ENCODE assay signal across 12 mouse cellular contexts in genomic region chr17:36001966-36002365, GRCm38 (mm10). TPM values are rescaled to one million over a fixed set of nuclear protein-coding genes. Genes with fewer than 3 reads are reported as not detected.
DNase-seq lines count a peak whose midpoint lies in the region; ATAC-seq and TF ChIP-seq lines count a peak whose summit lies in the region.
"Had no signal": no experiment of that assay in that cellular context is flagged by ENCODE, and none has a peak within 500 bp of the region (broad histone marks: within the 10 kb centered on the region; RNA-seq: fewer than 3 reads in every experiment).

No protein-coding gene starts in this region.

- no peak overlapping the region for H3K9ac ChIP-seq in CH12.LX (ENCODE audit: insufficient read depth, low read depth)

- ATAC-seq in megakaryocyte-erythroid progenitor cell, adult 5-6 weeks (replicated peaks; ENCODE audit: low FRiP score, low TSS enrichment, poor library complexity, severe bottlenecking) = peak; percentile 77
- ATAC-seq: forebrain, embryonic 16.5 days had no signal

- dilution Hi-C loops in CH12.LX (cut with MboI; ENCODE audit: extremely low pct_ligation_motif_present, extremely low pct_unique_long_range_greater_than_20kb, low sequenced_read_pairs) = no loop called here

- in situ Hi-C loops in CH12.LX (cut with MboI; ENCODE audit: low pct_ligation_motif_present, low pct_unique_long_range_greater_than_20kb, low sequenced_read_pairs) = no loop called here

- no peak overlapping the region for H3K4me3 ChIP-seq in CH12.LX (replicated peaks in 1 of 3; ENCODE audit: low read depth in 2 of 3, low read length in 2 of 3, poor library complexity in 1 of 3)
- no peak overlapping the region for H3K4me3 ChIP-seq in embryonic fibroblast, embryonic 13.5 days (ENCODE audit: insufficient read depth, low read length)

- DNase-seq in left cerebral cortex, adult 18-20 months (ENCODE audit: low spot score in 2 of 2) = peak; percentile 58 to 61
- no peak for DNase-seq in left cerebral cortex, postnatal 14 days (ENCODE audit: low spot score in 2 of 2)
- DNase-seq in CH12.LX (ENCODE audit: extremely low read depth) = peak; percentile 74
- DNase-seq in cerebellum, adult 18-20 months = no peak
- no peak for DNase-seq in adrenal gland, postnatal 4 days (ENCODE audit: low spot score in 2 of 2)
- DNase-seq in lung, postnatal 10 days = no peak
- DNase-seq: cerebellum, adult 8-10 months; heart, postnatal 10 days; lung, adult 18-20 months had no signal

- no peak overlapping the region for H3K4me2 ChIP-seq in CH12.LX (ENCODE audit: insufficient read depth, low read depth, poor library complexity, severe bottlenecking)

- no peak for TF ChIP-seq POLR2A in CH12.LX (IDR thresholded peaks at IDR 0.05; ENCODE audit: low read depth, low read length)
- no peak for TF ChIP-seq POLR2A in embryonic fibroblast, embryonic 13.5 days (IDR thresholded peaks at IDR 0.05; ENCODE audit: low read depth, low read length)

- TF ChIP-seq RAD21 in CH12.LX (IDR thresholded peaks at IDR 0.05; ENCODE audit: low read depth, low read length) = no peak

- no peaks in the 10 kb centered on the region for H3K27me3 ChIP-seq in CH12.LX (replicated peaks)

- peak overlapping the region; percentile 61 for H3K27ac ChIP-seq in CH12.LX (ENCODE audit: insufficient read depth, low read depth)
- H3K27ac ChIP-seq in embryonic fibroblast, embryonic 13.5 days (ENCODE audit: insufficient read depth, low read length) = peak overlapping the region; percentile 83

- no peak for TF ChIP-seq CTCF in CH12.LX (conservative IDR thresholded peaks at IDR 0.05 in 1 of 2, IDR thresholded peaks at IDR 0.05 in 1 of 2; ENCODE audit: low read depth in 2 of 2, low read length in 2 of 2)
- TF ChIP-seq CTCF in embryonic fibroblast, embryonic 13.5 days (IDR thresholded peaks at IDR 0.05; ENCODE audit: borderline replicate concordance, insufficient read depth, low read length) = no peak

- H3K79me2 ChIP-seq in CH12.LX (replicated peaks; ENCODE audit: control insufficient read depth, extremely low read depth, insufficient read depth, poor library complexity, severe bottlenecking) = peaks cover 49% of the 10 kb centered on the region

- peaks cover 3 to 33% of the 10 kb centered on the region in 2 experiments; a peak in 2 of 4 replicates for H3K4me1 ChIP-seq in CH12.LX (ENCODE audit: control insufficient read depth in 1 of 2, insufficient read depth in 2 of 2)
- H3K4me1 ChIP-seq in embryonic fibroblast, embryonic 13.5 days (ENCODE audit: control insufficient read depth, insufficient read depth, low read length) = peaks cover 2% of the 10 kb centered on the region

- TF ChIP-seq EP300 in CH12.LX (IDR thresholded peaks at IDR 0.05; ENCODE audit: low read length) = no peak

- intact Hi-C loops in left cerebral cortex, postnatal 14 days (cut with DNase I) = no loop called here

- peaks cover 31% of the 10 kb centered on the region for H3K9me3 ChIP-seq in CH12.LX (replicated peaks; ENCODE audit: low read length)

- H3K36me3 ChIP-seq in CH12.LX (replicated peaks in 1 of 2; ENCODE audit: control insufficient read depth in 1 of 2, insufficient read depth in 1 of 2, low read length in 1 of 2) = peaks cover 18 to 40% of the 10 kb centered on the region in 2 experiments

TF ChIP-seq in CH12.LX, 34 proteins besides CTCF, POLR2A, EP300 and RAD21:
- peak; percentile 37; the same call in 1 of the 2 replicates for TF ChIP-seq ETS1 (conservative IDR thresholded peaks at IDR 0.05; ENCODE audit: low read depth, low read length)
- no peak for TF ChIP-seq IRF4 (IDR thresholded peaks at IDR 0.05; ENCODE audit: low read depth, low read length)
- TF ChIP-seq CHD1 (IDR thresholded peaks at IDR 0.05; ENCODE audit: low read depth, low read length) = no peak

RNA-seq across cellular contexts. Expression of gene H2-T24, which starts 18.4 kb away (rescaled TPM):
- 1 to 10 TPM; 1.5 to 2.2 TPM for total RNA-seq in left cerebral cortex, adult 18-20 months (2021)
- 1 to 10 TPM; 1.0 to 1.1 TPM for total RNA-seq in left cerebral cortex, postnatal 14 days (2021)
- 9.8 and 16.1 TPM in 2 replicates for total RNA-seq in CH12.LX (2012; rRNA removed)
- 6.6 and 7.6 TPM in 2 replicates for total RNA-seq in CH12.LX (2014; rRNA removed)
- polyA plus RNA-seq in CH12.LX (2012; ENCODE audit: insufficient read length, low read depth) = 8.9 and 9.3 TPM in 2 replicates
- polyA plus RNA-seq in embryonic fibroblast, embryonic 13.5 days (2011; ENCODE audit: insufficient read length, low read depth, missing spikeins) = not detected in 2 replicates
- total RNA-seq in megakaryocyte-erythroid progenitor cell, adult 5-6 weeks (2014; fragmentation: Nextera tagmentation) = 6.8 and 10.1 TPM in 2 replicates
- 25.5 and 35.1 TPM in 2 replicates for total RNA-seq in megakaryocyte-erythroid progenitor cell, adult 5-6 weeks (2017)
- total RNA-seq in adrenal gland, postnatal 4 days (2021) = 1 to 10 TPM; 2.5 to 3.3 TPM

RNA-seq across cellular contexts. Expression of gene Prr3, which starts 21.9 kb away (rescaled TPM):
- total RNA-seq in left cerebral cortex, adult 18-20 months (2021) = 10 to 100 TPM; 36.6 to 37.5 TPM
- 10 to 100 TPM; 57.4 to 57.6 TPM for total RNA-seq in left cerebral cortex, postnatal 14 days (2021)
- total RNA-seq in CH12.LX (2012; rRNA removed) (5.5 and 8.3 TPM in 2 replicates), CH12.LX (2014; rRNA removed) (2.3 and 4.0 TPM in 2 replicates)
- 30.6 and 32.0 TPM in 2 replicates for polyA plus RNA-seq in CH12.LX (2012; ENCODE audit: insufficient read length, low read depth)
- polyA plus RNA-seq in embryonic fibroblast, embryonic 13.5 days (2011; ENCODE audit: insufficient read length, low read depth, missing spikeins) = 30.8 and 31.4 TPM in 2 replicates
- total RNA-seq in megakaryocyte-erythroid progenitor cell, adult 5-6 weeks (2014; fragmentation: Nextera tagmentation) = 41.0 and 48.3 TPM in 2 replicates
- 20.5 and 31.3 TPM in 2 replicates for total RNA-seq in megakaryocyte-erythroid progenitor cell, adult 5-6 weeks (2017)
- total RNA-seq in adrenal gland, postnatal 4 days (2021) = 10 to 100 TPM; 40.9 to 44.2 TPM

RNA-seq across cellular contexts. Expression of gene Gnl1, which starts 22.3 kb away (rescaled TPM):
- total RNA-seq in left cerebral cortex, adult 18-20 months (2021) = 100 to 1,000 TPM; 195 to 197 TPM
- 100 to 1,000 TPM; 146 to 148 TPM for total RNA-seq in left cerebral cortex, postnatal 14 days (2021)
- total RNA-seq in CH12.LX (2012; rRNA removed) (24.3 and 29.0 TPM in 2 replicates), CH12.LX (2014; rRNA removed) (15.9 and 18.7 TPM in 2 replicates)
- 33.4 and 41.1 TPM in 2 replicates for polyA plus RNA-seq in CH12.LX (2012; ENCODE audit: insufficient read length, low read depth)
- polyA plus RNA-seq in embryonic fibroblast, embryonic 13.5 days (2011; ENCODE audit: insufficient read length, low read depth, missing spikeins) = 40.0 and 40.9 TPM in 2 replicates
- total RNA-seq in megakaryocyte-erythroid progenitor cell, adult 5-6 weeks (2014; fragmentation: Nextera tagmentation) = 27.1 and 28.2 TPM in 2 replicates
- total RNA-seq in megakaryocyte-erythroid progenitor cell, adult 5-6 weeks (2017) = 13.8 and 16.3 TPM in 2 replicates
- 10 to 100 TPM; 61.1 to 64.2 TPM for total RNA-seq in adrenal gland, postnatal 4 days (2021)

RNA-seq across cellular contexts. Expression of gene H2-T23, which starts 30.7 kb away (rescaled TPM):
- 10 to 100 TPM; 15.6 to 19.9 TPM for total RNA-seq in left cerebral cortex, adult 18-20 months (2021)
- 1 to 10 TPM; 3.8 to 4.6 TPM for total RNA-seq in left cerebral cortex, postnatal 14 days (2021)
- total RNA-seq in CH12.LX (2012; rRNA removed) = 21.8 and 23.0 TPM in 2 replicates
- total RNA-seq in CH12.LX (2014; rRNA removed) = 35.6 and 38.8 TPM in 2 replicates
- polyA plus RNA-seq in CH12.LX (2012; ENCODE audit: insufficient read length, low read depth) = 42.1 and 75.0 TPM in 2 replicates
- 15.8 and 21.7 TPM in 2 replicates for polyA plus RNA-seq in embryonic fibroblast, embryonic 13.5 days (2011; ENCODE audit: insufficient read length, low read depth, missing spikeins)
- total RNA-seq in megakaryocyte-erythroid progenitor cell, adult 5-6 weeks (2014; fragmentation: Nextera tagmentation) = 55.6 and 98.1 TPM in 2 replicates
- 84.5 and 111 TPM in 2 replicates for total RNA-seq in megakaryocyte-erythroid progenitor cell, adult 5-6 weeks (2017)
- 10 to 100 TPM; 33.9 to 55.1 TPM for total RNA-seq in adrenal gland, postnatal 4 days (2021)

RNA-seq across cellular contexts. Expression of gene Abcf1, which starts 32.4 kb away (rescaled TPM):
- 10 to 100 TPM; 69.4 to 71.6 TPM for total RNA-seq in left cerebral cortex, adult 18-20 months (2021)
- total RNA-seq in left cerebral cortex, postnatal 14 days (2021) = 10 to 100 TPM; 77.1 to 77.8 TPM
- total RNA-seq in CH12.LX (2012; rRNA removed) (110 and 136 TPM in 2 replicates), CH12.LX (2014; rRNA removed) (52.8 and 52.9 TPM in 2 replicates)
- polyA plus RNA-seq in CH12.LX (2012; ENCODE audit: insufficient read length, low read depth) = 290 and 352 TPM in 2 replicates
- polyA plus RNA-seq in embryonic fibroblast, embryonic 13.5 days (2011; ENCODE audit: insufficient read length, low read depth, missing spikeins) = 90.7 and 95.8 TPM in 2 replicates
- total RNA-seq in megakaryocyte-erythroid progenitor cell, adult 5-6 weeks (2014; fragmentation: Nextera tagmentation) = 132 and 157 TPM in 2 replicates
- total RNA-seq in megakaryocyte-erythroid progenitor cell, adult 5-6 weeks (2017) = 398 and 560 TPM in 2 replicates
- total RNA-seq in adrenal gland, postnatal 4 days (2021) = 100 to 1,000 TPM in 1 of 2 experiments, 10 to 100 TPM in 1; 96.2 to 107 TPM

Comparison
In these comparisons a context has a peak if more than half of its experiments do, and no peak if none do; other contexts are left out.
1. DNase-seq: peak in left cerebral cortex, adult 18-20 months (2 of 2) and CH12.LX (single experiment); none in left cerebral cortex, postnatal 14 days (0 of 2), cerebellum, adult 18-20 months (0 of 2), adrenal gland, postnatal 4 days (0 of 2) and lung, postnatal 10 days (single experiment).